41 mouse cellular contexts compared by ENCODE assay signal in the genomic region with DNA sequence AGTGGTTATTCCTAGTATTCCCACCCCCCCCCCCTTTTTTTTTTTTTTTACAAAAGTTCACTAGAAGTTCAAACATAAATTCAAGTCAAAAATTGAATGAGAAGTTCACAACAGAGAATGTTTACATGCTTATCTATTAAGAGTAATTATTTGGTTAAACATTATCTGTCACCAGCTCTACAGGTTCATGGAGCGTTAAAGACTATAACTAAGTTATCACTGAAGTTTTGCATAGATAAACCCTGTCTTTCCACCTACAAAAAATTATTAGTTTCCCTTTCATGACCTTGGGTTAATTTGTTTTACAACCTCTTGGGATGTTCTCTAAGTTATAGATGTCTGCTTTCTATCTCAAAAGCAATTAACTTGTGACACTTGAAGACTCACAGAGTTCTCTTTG. TPM values are rescaled to one million over a fixed set of nuclear protein-coding genes. Genes with fewer than 3 reads are reported as not detected.
"Had no signal": no experiment of that assay in that cellular context is flagged by ENCODE, and none has a peak within 500 bp of the region (broad histone marks: within the 10 kb centered on the region; RNA-seq: fewer than 3 reads in every experiment).

No protein-coding gene starts in this region.

- ATAC-seq: liver, embryonic 12.5 days; liver, postnatal 0 days; lung, postnatal 0 days; midbrain, embryonic 13.5 days; midbrain, embryonic 15.5 days had no signal

- H3K9me3 ChIP-seq: limb, embryonic 10.5 days; limb, embryonic 12.5 days; limb, embryonic 13.5 days; limb, embryonic 15.5 days; liver, embryonic 12.5 days; liver, embryonic 13.5 days; liver, embryonic 15.5 days; lung, embryonic 15.5 days; megakaryocyte, embryonic 14.5 days; midbrain, embryonic 10.5 days; midbrain, embryonic 12.5 days; midbrain, embryonic 13.5 days; midbrain, embryonic 15.5 days; neural tube, embryonic 12.5 days had no signal

- H3K9ac ChIP-seq: limb, embryonic 12.5 days; limb, embryonic 13.5 days; limb, embryonic 15.5 days; liver, embryonic 12.5 days; liver, embryonic 13.5 days; liver, embryonic 14.5 days; liver, embryonic 15.5 days; liver, postnatal 0 days; lung, embryonic 14.5 days; lung, embryonic 15.5 days; midbrain, embryonic 12.5 days; midbrain, embryonic 13.5 days; midbrain, embryonic 15.5 days; neural tube, embryonic 12.5 days had no signal

- DNase-seq: left cerebral cortex, postnatal 4 days; liver; liver, embryonic 13.5 days; liver, postnatal 0 days; lung, adult 18-20 months; lung, adult 2 months; lung, embryonic 14.5 days; lung, postnatal 10 days; lung, postnatal 14 days; lung, postnatal 36 days; midbrain, embryonic 14.5 days had no signal

- H3K27me3 ChIP-seq: limb, embryonic 12.5 days; limb, embryonic 13.5 days; limb, embryonic 15.5 days; liver, embryonic 12.5 days; liver, embryonic 15.5 days; megakaryocyte, embryonic 14.5 days; midbrain, embryonic 12.5 days; midbrain, embryonic 13.5 days; midbrain, embryonic 15.5 days; neural tube, embryonic 12.5 days had no signal

- H3K36me3 ChIP-seq: limb, embryonic 10.5 days; limb, embryonic 12.5 days; limb, embryonic 13.5 days; limb, embryonic 15.5 days; liver, embryonic 12.5 days; liver, embryonic 13.5 days; liver, embryonic 15.5 days; lung, embryonic 15.5 days; midbrain, embryonic 10.5 days; midbrain, embryonic 12.5 days; midbrain, embryonic 13.5 days; midbrain, embryonic 15.5 days; neural tube, embryonic 12.5 days had no signal

- H3K4me3 ChIP-seq: left cerebral cortex, adult 2 months; limb, embryonic 10.5 days; limb, embryonic 12.5 days; limb, embryonic 13.5 days; limb, embryonic 15.5 days; liver, embryonic 12.5 days; liver, embryonic 13.5 days; liver, embryonic 15.5 days; lung, embryonic 15.5 days; megakaryocyte, embryonic 14.5 days; midbrain, embryonic 10.5 days; midbrain, embryonic 12.5 days; midbrain, embryonic 13.5 days; midbrain, embryonic 15.5 days; myocyte; neural tube, embryonic 12.5 days had no signal

- H3K27ac ChIP-seq: left cerebral cortex, adult 2 months; limb, embryonic 10.5 days; limb, embryonic 12.5 days; limb, embryonic 13.5 days; limb, embryonic 15.5 days; liver, embryonic 12.5 days; liver, embryonic 13.5 days; liver, embryonic 14.5 days; lung, embryonic 15.5 days; macrophage; midbrain, embryonic 10.5 days; midbrain, embryonic 12.5 days; midbrain, embryonic 13.5 days; midbrain, embryonic 15.5 days; neural tube, embryonic 12.5 days had no signal

- H3K4me2 ChIP-seq: limb, embryonic 12.5 days; limb, embryonic 13.5 days; limb, embryonic 15.5 days; liver, embryonic 11.5 days; liver, embryonic 12.5 days; liver, embryonic 13.5 days; liver, embryonic 15.5 days; lung, embryonic 14.5 days; lung, embryonic 15.5 days; midbrain, embryonic 12.5 days; midbrain, embryonic 13.5 days; midbrain, embryonic 15.5 days; neural tube, embryonic 12.5 days had no signal

RNA-seq across cellular contexts. Expression of gene Olfr1393, which starts 37.8 kb away (rescaled TPM):
- total RNA-seq: megakaryocyte, adult 5-6 weeks; megakaryocyte-erythroid progenitor cell, adult 5-6 weeks; monocyte, adult 5-6 weeks had no signal
- polyA plus RNA-seq: limb, embryonic 10.5 days; limb, embryonic 11.5 days; limb, embryonic 12.5 days; limb, embryonic 13.5 days; limb, embryonic 15.5 days; liver, embryonic 11.5 days; liver, embryonic 13.5 days; liver, embryonic 15.5 days; lung, adult 2 months; lung, embryonic 14.5 days; lung, embryonic 15.5 days; lung, postnatal 0 days; macrophage; midbrain, embryonic 13.5 days; midbrain, embryonic 15.5 days; myocyte; neural tube, embryonic 12.5 days had no signal

RNA-seq across cellular contexts. Expression of gene Olfr1392, which starts 44.8 kb away (rescaled TPM):
- total RNA-seq: left cerebral cortex, adult 2 months; left cerebral cortex, postnatal 36 days; liver, adult 2 months; megakaryocyte progenitor cell, adult 5-6 weeks; megakaryocyte, adult 5-6 weeks; megakaryocyte-erythroid progenitor cell, adult 5-6 weeks; monocyte, adult 5-6 weeks had no signal
- polyA plus RNA-seq: limb, embryonic 10.5 days; limb, embryonic 11.5 days; limb, embryonic 13.5 days; liver, embryonic 11.5 days; liver, embryonic 12.5 days; liver, embryonic 13.5 days; liver, embryonic 15.5 days; liver, embryonic 16.5 days; liver, postnatal 0 days; lung, embryonic 14.5 days; lung, embryonic 15.5 days; lung, embryonic 16.5 days; lung, postnatal 0 days; midbrain, embryonic 13.5 days; midbrain, embryonic 14.5 days; myocyte; neural tube, embryonic 11.5 days; neural tube, embryonic 12.5 days had no signal

RNA-seq across cellular contexts. Expression of gene Btnl9, which starts 53.4 kb away (rescaled TPM):
- total RNA-seq: left cerebral cortex, adult 2 months; left cerebral cortex, postnatal 36 days; midbrain, postnatal 0 days had no signal
- polyA plus RNA-seq: midbrain, embryonic 10.5 days; midbrain, embryonic 12.5 days; midbrain, embryonic 13.5 days; midbrain, embryonic 14.5 days; myocyte had no signal
